Mouse (Mus musculus) cerebellum, adult 11 months (tissue): ENCODE measurements around the gene Trappc10.

Experiments used
- DNase-seq: peaks from one replicate; pipeline ENCODE4 v3.0.0; 2022

Trappc10 gene

GRCm38 (mm10) chr10:78244438-78245224 lies at the start of gene Trappc10:
TSS of gene Trappc10 (minus strand) at chr10:78244641.
- DNase-seq: peak; percentile 81

- DNase-seq: no peak
These were observed 49.1 kb upstream of the Trappc10 start for GRCm38 (mm10) chr10:78293576-78293975.

GRCm38 (mm10) chr10:78292381-78292780 lies 47.9 kb upstream of the Trappc10 start:
- DNase-seq: no peak

- DNase-seq: no peak
These were observed 46.5 kb upstream of the Trappc10 start for GRCm38 (mm10) chr10:78290730-78291535.

GRCm38 (mm10) chr10:78288896-78289295 lies 44.5 kb upstream of the Trappc10 start:
- DNase-seq: peak; percentile 58

- no peak for DNase-seq
These were observed 43.7 kb upstream of the Trappc10 start for GRCm38 (mm10) chr10:78288135-78288534.

GRCm38 (mm10) chr10:78287465-78288132 lies 43.2 kb upstream of the Trappc10 start:
- DNase-seq: no peak

- no peak for DNase-seq
These were observed 41.5 kb upstream of the Trappc10 start for GRCm38 (mm10) chr10:78285959-78286358.

- DNase-seq: no peak
These were observed 41.0 kb upstream of the Trappc10 start for GRCm38 (mm10) chr10:78285409-78285808.

- DNase-seq: no peak
These were observed 40.4 kb upstream of the Trappc10 start for GRCm38 (mm10) chr10:78284812-78285211.

- no peak for DNase-seq
These were observed 38.0 kb upstream of the Trappc10 start for GRCm38 (mm10) chr10:78282411-78282810.

- no peak for DNase-seq
These were observed 36.0 kb upstream of the Trappc10 start for GRCm38 (mm10) chr10:78280486-78280885.

- DNase-seq: peak; percentile 58
These were observed 34.8 kb upstream of the Trappc10 start for GRCm38 (mm10) chr10:78279210-78279609.

GRCm38 (mm10) chr10:78277835-78278234 lies 33.4 kb upstream of the Trappc10 start:
- DNase-seq: peak; percentile 34

GRCm38 (mm10) chr10:78276242-78276641 lies 31.8 kb upstream of the Trappc10 start:
- no peak for DNase-seq

GRCm38 (mm10) chr10:78272932-78273331 lies 28.5 kb upstream of the Trappc10 start:
- no peak for DNase-seq

GRCm38 (mm10) chr10:78265881-78266280 lies 21.4 kb upstream of the Trappc10 start:
- DNase-seq: no peak

GRCm38 (mm10) chr10:78264735-78265134 lies 20.3 kb upstream of the Trappc10 start:
- no peak for DNase-seq

- DNase-seq: peak; percentile 36
These were observed 16.6 kb upstream of the Trappc10 start for GRCm38 (mm10) chr10:78260916-78261650.

GRCm38 (mm10) chr10:78260322-78260721 lies 15.9 kb upstream of the Trappc10 start:
- DNase-seq: no peak

GRCm38 (mm10) chr10:78259702-78260101 lies 15.3 kb upstream of the Trappc10 start:
- no peak for DNase-seq

- DNase-seq: no peak
These were observed 14.8 kb upstream of the Trappc10 start for GRCm38 (mm10) chr10:78259230-78259629.
